Mouse (Mus musculus) hindbrain, postnatal 0 days (tissue): Measurements from ENCODE around the gene Jmjd6. TPM values are rescaled to one million over a fixed set of nuclear protein-coding genes. Genes with fewer than 3 reads are reported as not detected.
A peak's percentile ranks its signal among the peaks of the same experiment; 100 is the strongest.

Source experiments
- ATAC-seq: fragments of 200-750 bp; cut with Nextera tagmentation; 2 replicates; pipeline ENCODE4 v1.8.0; 2017; ENCODE audit warnings: mild to moderate bottlenecking, moderate TSS enrichment, moderate library complexity
- DNase-seq: peaks from one replicate; pipeline ENCODE4 v3.0.0-alpha.2; 2015; ENCODE audit warnings: low spot score
- H3K27ac ChIP-seq: fragments of 300-500 bp; sonication (generic); 2 replicates; pipeline ENCODE4 v1.5.1; 2014; ENCODE audit warnings: mild to moderate bottlenecking
- H3K27me3 ChIP-seq: fragments of 300-500 bp; sonication (generic); 2 replicates; pipeline ENCODE4 v1.6.1; 2014; ENCODE audit warnings: low read length, mixed read lengths; ENCODE audit not compliant: insufficient read depth
- H3K36me3 ChIP-seq: fragments of 300-500 bp; sonication (generic); 2 replicates; pipeline ENCODE4 v1.6.1; 2014; ENCODE audit warnings: low read length, mixed read lengths; ENCODE audit not compliant: insufficient read depth
- H3K4me1 ChIP-seq: fragments of 300-500 bp; sonication (generic); 2 replicates; pipeline ENCODE4 v1.6.1; 2014; ENCODE audit warnings: antibody characterized with exemption, low read length, mixed read lengths; ENCODE audit not compliant: insufficient read depth
- H3K4me2 ChIP-seq: fragments of 300-500 bp; sonication (generic); 2 replicates; pipeline ENCODE4 v1.6.1; 2014; ENCODE audit warnings: low read depth, mild to moderate bottlenecking, low read length, moderate library complexity, mixed read lengths
- H3K4me3 ChIP-seq: fragments of 300-500 bp; sonication (generic); 2 replicates; pipeline ENCODE4 v1.5.1; 2014; ENCODE audit warnings: low read length
- H3K9ac ChIP-seq: fragments of 300-500 bp; sonication (generic); replicated peaks from 2 replicates; pipeline ENCODE4 v1.6.1; 2014; ENCODE audit warnings: mild to moderate bottlenecking, low read length, moderate library complexity, mixed read lengths
- H3K9me3 ChIP-seq: fragments of 300-500 bp; sonication (generic); 2 replicates; pipeline ENCODE4 v1.6.1; 2016; ENCODE audit warnings: low read length, mixed read lengths
- CTCF ChIP-seq: IDR thresholded peaks from 2 replicates; pipeline ENCODE4 v1.5.1; 2016; ENCODE audit warnings: antibody characterized with exemption, control low read depth, low read depth
- WGBS: fragments of 180-500 bp; shearing (Covaris S2); extraction: QIAGEN DNeasy Blood & Tissue Kit; methylation state at CpG from one replicate; pipeline ENCODE4 v1.1.7; 2014; 5-methylcytosine and 5-hydroxymethylcytosine counted together
- polyA plus RNA-seq: library from polyadenylated mRNA; unstranded; fragments of >200 nt; fragmentation: Nextera tagmentation; extraction: Ambion mirVana; gene quantifications from 2 replicates; pipeline ENCODE4 v1.2.1, GENCODE M21; 2015
- total RNA-seq: library from RNA; depleted of rRNA; stranded (reverse); fragments of >200 nt; gene quantifications from 2 replicates; pipeline ENCODE4 v1.2.3, GENCODE M21; 2014; rRNA removed

Gene Jmjd6
- total and polyA plus RNA-seq, 2 experiments from 2014 or later, result 37.5 to 48.6 TPM

GRCm38 (mm10) chr11:116801106-116801505 lies 42.1 kb downstream of the Jmjd6 start:
- Histone ChIP-seq H3K27ac (no peak overlapping the region), H3K27me3 (no peaks in the 10 kb centered on the region), H3K9me3 (no peaks in the 10 kb centered on the region), H3K36me3 (no peaks in the 10 kb centered on the region), H3K9ac (no peak overlapping the region), H3K4me3 (no peak overlapping the region), H3K4me2 (no peak overlapping the region), H3K4me1 (no peaks in the 10 kb centered on the region)
- TF ChIP-seq CTCF, result no peak
- no peak for DNase-seq
- ATAC-seq, result no peak
- WGBS, result 59% methylated on average over 5 of the region's 5 CpGs

GRCm38 (mm10) chr11:116799364-116799763 lies 43.9 kb downstream of the Jmjd6 start:
- TF ChIP-seq CTCF, result no peak
- WGBS, result 76% methylated on average over 5 of the region's 5 CpGs
- H3K4me3 ChIP-seq, result no peak overlapping the region
- H3K9ac ChIP-seq, result no peak overlapping the region
- no peaks in the 10 kb centered on the region for H3K4me1 ChIP-seq
- H3K9me3 ChIP-seq, result no peaks in the 10 kb centered on the region
- H3K27ac ChIP-seq, result no peak overlapping the region
- peak; percentile 13 for DNase-seq
- no peaks in the 10 kb centered on the region for H3K27me3 ChIP-seq
- ATAC-seq, result no peak
- no peaks in the 10 kb centered on the region for H3K36me3 ChIP-seq
- H3K4me2 ChIP-seq, result no peak overlapping the region

Other genes with a start within 250 kb of the Jmjd6 start
- 3.8 and 4.0 TPM in 2 replicates for gene Rhbdf2, start 216.4 kb downstream of the Jmjd6 start, total RNA-seq
- gene Rhbdf2, start 216.4 kb downstream of the Jmjd6 start, polyA plus RNA-seq, result 1.1 and 1.6 TPM in 2 replicates
- gene Prcd, start 189.9 kb downstream of the Jmjd6 start, total RNA-seq, result 1.2 and 1.3 TPM in 2 replicates
- gene Prcd, start 189.9 kb downstream of the Jmjd6 start, polyA plus RNA-seq, result 5.3 and 6.4 TPM in 2 replicates
- 48.4 and 54.7 TPM in 2 replicates for gene Cygb, start 189.1 kb downstream of the Jmjd6 start, total RNA-seq
- gene Cygb, start 189.1 kb downstream of the Jmjd6 start, polyA plus RNA-seq, result 46.0 and 48.1 TPM in 2 replicates
- not detected in 2 replicates for gene St6galnac1, start 67.9 kb downstream of the Jmjd6 start, total RNA-seq
- gene St6galnac1, start 67.9 kb downstream of the Jmjd6 start, polyA plus RNA-seq, result not detected in 2 replicates
- 36.6 and 38.3 TPM in 2 replicates for gene Mxra7, start 15.4 kb downstream of the Jmjd6 start, total RNA-seq
- 41.9 and 50.2 TPM in 2 replicates for gene Mxra7, start 15.4 kb downstream of the Jmjd6 start, polyA plus RNA-seq
- 30.1 and 43.2 TPM in 2 replicates for gene Mettl23, start 171 bp downstream of the Jmjd6 start, total RNA-seq
- gene Mettl23, start 171 bp downstream of the Jmjd6 start, polyA plus RNA-seq, result 50.8 and 54.4 TPM in 2 replicates
- gene Mfsd11, start 9.0 kb upstream of the Jmjd6 start, total RNA-seq, result 38.7 and 45.6 TPM in 2 replicates
- gene Mfsd11, start 9.0 kb upstream of the Jmjd6 start, polyA plus RNA-seq, result 56.8 and 62.8 TPM in 2 replicates
- gene Srsf2, start 9.6 kb upstream of the Jmjd6 start, total RNA-seq, result 228 and 253 TPM in 2 replicates
- 454 and 491 TPM in 2 replicates for gene Srsf2, start 9.6 kb upstream of the Jmjd6 start, polyA plus RNA-seq
- 125 and 133 TPM in 2 replicates for gene Mgat5b, start 75.4 kb upstream of the Jmjd6 start, total RNA-seq
- gene Mgat5b, start 75.4 kb upstream of the Jmjd6 start, polyA plus RNA-seq, result 22.2 and 25.0 TPM in 2 replicates